Mouse (Mus musculus) bone marrow, adult 2 months (tissue): ENCODE data around the gene Dido1.

ENCODE experiments used
- CTCF ChIP-seq: fragments of 200-500 bp; IDR thresholded peaks from 2 replicates; pipeline ENCODE4 v1.5.1; 2011; ENCODE audit warnings: low read length, control low read depth; ENCODE audit not compliant: control insufficient read depth, insufficient read depth
- POLR2A ChIP-seq: fragments of 200-500 bp; IDR thresholded peaks from 2 replicates; pipeline ENCODE4 v1.6.1; 2011; ENCODE audit warnings: low read depth, mild to moderate bottlenecking, control low read depth, low read length, borderline replicate concordance; ENCODE audit not compliant: control insufficient read depth

GRCm38 (mm10) chr2:180676706-180677105, 33.1 kb downstream of the Dido1 start:
- TF ChIP-seq POLR2A (no peak), CTCF (no peak)
